Mouse (Mus musculus) limb, embryonic 10.5 days (tissue): ENCODE measurements around the gene Ace. TPM values are rescaled to one million over a fixed set of nuclear protein-coding genes. Genes with fewer than 3 reads are reported as not detected.

Experiments used
- polyA plus RNA-seq: library from polyadenylated mRNA; unstranded; fragments of >200 nt; fragmentation: Nextera tagmentation; extraction: Ambion mirVana; gene quantifications from 2 replicates; pipeline ENCODE4 v1.2.1, GENCODE M21; 2016

Gene Ace
- polyA plus RNA-seq, 1 experiment from 2014 or later: 0.16 TPM

Other genes with a start within 250 kb of the Ace start
- 6.2 and 7.1 TPM in 2 replicates for gene Cyb561, start 14.6 kb upstream of the Ace start, polyA plus RNA-seq
- gene Ace3, start 26.7 kb downstream of the Ace start, polyA plus RNA-seq: not detected in 2 replicates
- gene Kcnh6, start 40.2 kb downstream of the Ace start, polyA plus RNA-seq: 0.24 and 0.36 TPM in 2 replicates
- 85.5 and 95.1 TPM in 2 replicates for gene Dcaf7, start 68.9 kb downstream of the Ace start, polyA plus RNA-seq
- gene Taco1, start 98.1 kb downstream of the Ace start, polyA plus RNA-seq: 14.3 and 14.6 TPM in 2 replicates
- 21.6 and 23.3 TPM in 2 replicates for gene Map3k3, start 116.7 kb downstream of the Ace start, polyA plus RNA-seq
- 1.0 TPM in 1 of 2 replicates, not detected in the other for gene Gm10840, start 192.9 kb downstream of the Ace start, polyA plus RNA-seq
- 603 and 638 TPM in 2 replicates for gene Limd2, start 192.9 kb downstream of the Ace start, polyA plus RNA-seq
- 37.8 and 45.3 TPM in 2 replicates for gene Strada, start 234.2 kb downstream of the Ace start, polyA plus RNA-seq
- 57.4 and 60.1 TPM in 2 replicates for gene Ccdc47, start 248.4 kb downstream of the Ace start, polyA plus RNA-seq
- 94.9 and 108 TPM in 2 replicates for gene Ddx42, start 249.0 kb downstream of the Ace start, polyA plus RNA-seq